Mouse (Mus musculus) spleen, adult 18-20 months (tissue): ENCODE measurements at regions not wholly inside any gene's neighbourhood (a gene's known extent, or its start where the extent isn't known, plus 50 kb on each side); places are given as distances from the start of the nearest gene placed in this dataset.

Experiments
- DNase-seq, 2 experiments: peaks; one replicate each; pipeline ENCODE4 v3.0.0; 2022; ENCODE audit warnings: mixed read lengths in 2 of 2

DNA sequence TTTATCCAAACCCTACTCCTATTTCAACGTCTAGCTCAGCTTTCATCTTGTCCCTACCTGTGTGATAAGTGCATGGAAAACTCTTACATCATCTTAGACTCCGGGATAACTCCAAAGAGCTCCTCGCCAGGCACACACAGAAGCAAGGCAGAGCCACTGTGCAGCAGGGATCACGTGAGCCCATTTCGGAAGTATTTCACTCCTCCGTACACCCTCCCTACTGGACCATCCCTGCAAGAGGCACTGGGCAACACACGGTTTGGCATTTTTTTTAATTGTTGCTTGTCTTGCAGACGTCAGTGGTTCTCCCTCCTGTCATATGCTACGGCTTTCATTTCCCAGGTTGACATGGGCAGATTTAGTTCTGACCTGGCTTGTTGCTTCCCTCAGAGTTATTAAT is 316.0 kb upstream of the Jarid2 start:
- no peak for DNase-seq

DNA sequence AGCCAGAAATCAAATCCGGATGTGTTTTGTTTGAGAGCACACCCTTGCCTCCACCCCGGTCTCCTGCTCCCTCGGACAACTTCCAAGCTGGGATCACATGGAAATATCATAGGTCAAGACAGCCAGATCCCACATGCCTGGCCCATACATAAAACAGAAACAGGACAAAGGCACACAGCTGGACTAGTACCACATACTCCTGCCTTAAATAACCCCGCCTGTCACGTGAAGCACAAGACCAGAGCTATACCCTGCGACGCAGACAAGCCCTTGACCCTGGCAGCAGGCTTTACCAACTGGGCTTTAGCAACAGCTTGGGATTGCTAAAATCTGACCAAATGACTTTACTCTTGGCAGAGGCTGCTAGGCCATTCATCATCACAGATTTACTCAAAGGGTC is 313.3 kb upstream of the Jarid2 start:
- DNase-seq, result no peak

DNA sequence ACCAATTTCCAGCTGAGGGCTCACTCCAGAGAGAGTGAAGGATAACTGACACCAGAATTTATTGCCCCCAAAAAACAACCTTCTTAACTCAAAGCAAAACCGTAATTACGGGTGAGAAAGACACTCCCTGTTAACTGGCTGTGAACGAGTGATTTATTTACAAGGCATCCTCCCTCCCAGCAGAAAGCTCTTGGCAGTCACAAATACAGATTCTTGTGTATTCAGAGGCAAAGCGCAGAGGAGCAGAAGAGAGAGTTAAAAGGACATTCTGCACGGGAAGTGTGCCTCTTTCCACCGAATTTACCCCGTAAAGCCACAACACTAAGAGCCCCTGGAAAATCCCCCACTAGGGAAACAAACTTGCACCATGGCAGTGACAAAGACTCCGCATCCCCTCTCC is 312.3 kb upstream of the Jarid2 start:
- no peak for DNase-seq

DNA sequence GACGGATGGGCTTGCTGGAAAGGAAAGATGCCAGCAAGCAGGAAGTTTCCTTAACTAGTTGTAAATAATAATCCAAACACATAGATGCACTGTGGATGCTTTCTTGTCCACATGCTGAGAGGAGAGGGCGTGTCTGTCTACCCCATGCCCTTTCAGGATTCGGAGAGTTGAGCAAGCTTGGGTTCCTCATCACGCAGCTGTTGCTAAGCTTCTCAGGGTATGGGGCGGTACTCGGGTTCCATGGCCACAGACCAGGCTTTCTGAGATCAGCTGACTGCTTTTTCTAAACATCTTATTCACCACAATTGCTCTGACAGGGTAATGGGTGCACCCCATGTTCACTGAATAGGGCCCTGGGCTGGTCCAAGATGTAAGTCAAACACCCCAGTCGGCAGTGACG is 310.2 kb upstream of the Jarid2 start:
- DNase-seq, result no peak

DNA sequence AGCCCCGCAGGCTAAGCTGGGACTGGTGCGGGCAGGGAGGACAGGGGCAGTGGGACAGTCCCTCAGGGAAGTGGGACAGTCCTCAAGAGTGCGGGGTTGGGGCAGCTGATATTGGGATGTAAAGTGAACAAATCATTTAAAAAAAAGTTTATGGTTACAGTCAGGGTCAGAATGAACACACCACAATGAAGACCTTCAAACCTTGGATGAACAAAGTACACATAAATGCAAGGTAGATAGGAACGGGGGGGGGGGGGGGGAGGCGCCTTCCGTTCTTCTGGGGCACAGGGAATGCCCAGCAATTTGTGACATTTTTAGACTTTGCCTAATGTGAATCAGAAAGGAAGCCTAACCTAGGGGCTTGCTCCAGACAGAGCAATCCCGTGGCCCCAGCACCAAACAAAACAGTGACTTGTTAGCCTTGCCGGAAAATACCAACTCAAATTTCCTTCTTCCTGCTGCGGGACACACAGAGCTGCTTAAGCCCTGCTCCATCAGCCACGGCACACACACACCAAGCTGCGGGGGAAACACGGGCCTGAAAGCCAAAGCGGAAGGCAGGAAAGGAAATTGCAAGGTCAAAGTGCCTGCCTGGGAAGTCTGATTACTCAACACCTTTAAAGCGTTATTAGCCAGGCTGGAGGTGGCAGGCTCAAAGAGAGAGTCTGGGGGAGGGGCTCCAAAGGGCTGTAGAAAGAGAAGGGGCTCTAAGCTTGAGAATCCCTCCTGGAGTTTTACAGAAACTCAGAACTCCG is 309.6 kb upstream of the Jarid2 start:
- no peak for DNase-seq

DNA sequence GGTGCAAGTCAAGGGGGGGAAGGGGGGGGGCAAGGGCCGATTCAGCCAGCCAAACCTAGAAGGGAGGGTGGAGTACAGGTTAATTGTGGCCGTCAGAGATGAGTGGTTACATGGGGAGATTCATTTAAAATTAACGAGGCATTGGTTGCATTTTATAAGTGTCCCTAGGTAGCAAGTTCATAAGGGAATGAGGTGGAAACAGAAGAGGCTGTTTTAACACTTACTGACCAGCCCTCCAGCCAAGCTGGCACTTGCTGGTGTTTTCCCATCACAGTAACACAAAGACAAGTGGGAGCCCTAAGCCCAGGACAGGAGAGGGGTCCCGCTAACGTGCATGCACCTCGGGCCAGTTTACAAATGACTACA is 309.1 kb upstream of the Jarid2 start:
- DNase-seq, result no peak

DNA sequence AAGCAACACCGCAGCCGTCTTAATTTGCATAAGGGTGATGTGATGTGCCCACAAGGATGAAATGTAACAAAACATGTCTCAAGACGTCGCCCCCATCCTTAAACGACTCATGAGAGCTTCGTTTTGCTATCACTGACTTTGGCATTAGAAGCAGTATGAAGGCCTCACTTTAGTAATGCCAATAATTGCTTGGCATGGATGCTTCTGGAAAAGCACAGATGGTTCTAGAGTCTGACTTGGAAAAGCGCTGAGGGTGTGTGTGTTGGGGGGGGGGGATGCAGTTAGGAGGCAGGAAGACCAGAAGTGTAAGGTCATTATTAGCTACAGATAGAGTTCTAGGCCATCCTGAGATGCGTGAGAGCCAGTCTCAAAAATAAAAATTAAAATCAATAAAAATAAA is 308.3 kb upstream of the Jarid2 start:
- no peak for DNase-seq

DNA sequence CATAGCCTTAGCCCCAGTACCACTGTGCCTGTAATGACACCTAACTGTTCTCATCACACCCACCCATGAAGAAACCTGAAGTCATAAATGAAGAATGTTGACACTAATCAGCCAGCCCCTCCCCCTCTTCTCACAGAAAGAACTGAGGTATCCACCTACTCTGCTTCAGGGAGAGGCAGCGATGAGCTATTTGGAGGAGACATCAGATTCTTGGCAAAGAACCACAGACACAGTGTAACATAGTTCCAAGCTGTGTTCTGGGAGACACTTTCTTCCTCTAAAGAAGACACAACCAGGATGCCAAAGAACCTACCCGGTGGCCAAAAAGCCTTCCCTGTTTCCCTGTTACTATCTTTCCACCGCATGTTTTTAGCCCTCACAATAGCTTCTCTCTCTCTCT is 307.8 kb upstream of the Jarid2 start:
- no peak for DNase-seq

DNA sequence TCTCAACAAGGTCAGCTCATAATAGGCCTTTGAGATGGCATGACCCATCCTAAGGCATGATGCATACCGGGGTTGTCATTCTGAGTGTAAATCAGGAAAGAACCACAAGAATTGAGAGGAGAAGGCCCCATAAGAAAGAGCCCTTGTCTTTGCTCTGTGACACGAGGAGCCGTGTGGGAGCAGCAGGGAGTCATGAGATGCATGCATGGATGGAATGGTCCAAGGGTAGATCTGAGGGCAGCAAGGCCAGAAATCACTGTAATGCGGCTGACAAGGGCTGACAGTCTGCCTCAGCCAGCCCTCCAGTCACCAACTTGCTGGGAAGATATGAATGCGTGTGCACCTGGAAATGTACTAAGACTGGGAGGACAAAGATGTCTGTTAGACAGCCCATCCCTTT is 307.4 kb upstream of the Jarid2 start:
- no peak for DNase-seq

DNA sequence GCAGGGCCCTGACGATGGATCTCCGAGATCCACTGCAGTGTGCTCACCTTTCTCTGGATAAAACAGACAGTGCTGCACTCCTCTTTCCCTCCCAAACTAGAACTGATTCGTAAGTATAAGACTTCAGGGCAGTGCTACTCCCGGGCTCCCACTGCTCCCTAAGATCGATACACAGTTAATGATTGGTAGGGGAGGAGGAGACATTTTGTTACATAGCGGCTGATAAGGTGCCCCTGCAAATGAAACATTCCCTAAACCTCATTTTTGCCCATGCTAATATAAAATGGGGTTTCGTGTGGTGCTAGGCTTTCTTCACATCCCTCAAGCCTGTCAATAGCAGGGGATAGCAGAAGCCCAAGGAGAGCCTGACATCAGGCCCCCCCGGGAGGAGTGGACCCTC is 298.8 kb upstream of the Jarid2 start:
- DNase-seq, result no peak

DNA sequence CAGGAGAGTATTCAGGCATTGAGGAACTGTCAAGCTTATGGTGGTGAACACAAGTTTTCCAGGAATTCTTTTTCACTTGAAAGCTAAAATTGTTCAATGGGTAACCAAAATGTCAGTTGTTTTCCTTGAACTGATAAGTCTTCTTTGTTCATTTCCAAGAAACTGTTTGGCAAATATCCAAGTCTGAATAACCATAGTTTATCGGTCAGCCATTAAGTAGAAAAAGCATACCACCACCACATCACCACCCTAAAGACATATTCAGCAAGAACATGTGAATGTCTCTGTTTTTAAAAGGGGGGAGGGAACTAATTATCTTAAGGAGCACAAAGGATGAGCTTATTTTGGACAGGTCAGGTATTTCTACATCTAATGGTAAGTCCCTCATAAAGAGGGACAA is 291.6 kb upstream of the Jarid2 start:
- DNase-seq, result no peak

DNA sequence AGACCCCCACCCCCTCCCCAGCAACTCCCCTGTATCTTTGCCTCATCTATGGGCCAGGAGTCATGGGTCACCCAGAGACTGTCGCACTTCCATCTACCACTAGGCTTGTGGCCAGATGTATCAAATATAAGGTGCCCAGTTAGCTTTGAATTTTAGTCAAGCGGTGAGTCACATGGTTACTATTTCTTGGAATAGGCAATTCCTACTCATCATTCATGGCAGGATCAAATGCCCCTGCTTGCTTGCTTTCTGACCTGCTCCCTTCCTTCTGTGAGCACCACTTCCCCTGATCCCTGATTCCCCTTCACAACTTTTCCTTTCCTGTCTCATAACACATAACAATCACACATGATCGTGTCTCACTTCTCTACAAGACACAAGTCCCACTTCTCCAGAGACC is 288.2 kb upstream of the Jarid2 start:
- DNase-seq, result no peak

DNA sequence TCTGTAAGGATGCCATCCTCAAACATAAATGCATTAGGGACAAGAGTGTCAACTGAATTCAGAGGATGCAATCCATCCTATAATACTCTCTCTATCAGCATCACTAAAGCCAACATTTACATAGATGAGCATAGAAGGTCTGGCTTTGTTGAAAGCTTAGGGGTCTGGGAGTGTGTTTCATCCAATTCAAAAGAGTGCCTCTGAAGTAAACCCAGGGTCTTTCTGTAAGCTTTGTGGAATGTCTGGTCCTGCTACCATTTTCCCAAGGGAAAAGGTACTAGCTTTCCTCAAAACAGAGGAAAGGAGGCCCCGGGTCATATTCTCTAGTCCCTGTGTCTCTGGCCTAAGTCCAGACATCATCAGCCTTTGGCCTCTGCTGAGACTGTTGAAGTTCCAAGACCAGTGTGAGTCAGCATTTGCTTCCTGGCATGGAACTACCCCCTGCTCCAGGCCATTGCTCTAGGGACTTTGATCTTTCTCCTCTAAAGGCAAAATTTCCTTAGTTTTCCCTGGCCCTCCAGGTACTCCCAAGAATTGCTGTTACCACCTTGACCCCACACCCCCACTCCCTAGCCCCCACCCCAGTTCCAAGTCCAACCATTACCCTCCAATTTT is 280.0 kb upstream of the Jarid2 start:
- no peak for DNase-seq

DNA sequence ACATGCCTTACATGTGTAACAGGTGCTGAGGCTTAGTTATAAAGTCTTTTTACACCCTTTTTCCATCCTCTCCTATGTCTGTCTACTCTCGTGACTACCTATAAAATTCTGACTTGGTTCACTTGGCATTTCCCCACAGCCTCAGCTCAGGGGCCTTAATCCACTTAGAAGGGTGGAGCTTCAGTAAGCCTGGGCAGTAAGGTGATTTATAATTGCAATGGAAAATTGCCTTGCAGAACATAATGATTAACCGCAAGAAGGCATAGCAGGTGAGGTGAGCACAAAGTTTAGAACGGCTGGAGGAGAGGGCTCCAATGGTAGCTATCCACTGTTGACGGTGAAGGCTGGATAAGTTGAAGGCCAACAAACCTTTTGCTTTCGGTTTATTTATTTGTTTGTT is 278.1 kb upstream of the Jarid2 start:
- no peak for DNase-seq

DNA sequence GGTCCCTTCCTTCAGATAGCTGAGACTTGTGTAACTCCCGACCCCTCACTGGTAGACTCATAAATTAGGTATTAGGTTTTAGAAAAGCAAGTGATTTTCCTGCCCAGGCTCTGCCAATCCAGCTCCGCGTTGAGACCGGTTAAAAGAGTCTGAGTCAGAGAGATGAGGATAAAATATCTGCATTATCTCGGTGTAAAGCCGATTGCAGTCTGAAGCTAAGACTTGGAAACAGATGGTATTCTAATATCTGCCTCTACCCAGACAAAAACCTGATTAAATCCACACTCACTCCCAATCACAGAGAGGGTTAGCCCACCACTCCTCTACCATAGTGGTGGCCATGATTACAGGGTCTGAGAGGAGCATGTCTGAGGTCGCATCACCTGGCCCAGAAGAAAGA is 276.1 kb upstream of the Jarid2 start:
- DNase-seq, result no peak

DNA sequence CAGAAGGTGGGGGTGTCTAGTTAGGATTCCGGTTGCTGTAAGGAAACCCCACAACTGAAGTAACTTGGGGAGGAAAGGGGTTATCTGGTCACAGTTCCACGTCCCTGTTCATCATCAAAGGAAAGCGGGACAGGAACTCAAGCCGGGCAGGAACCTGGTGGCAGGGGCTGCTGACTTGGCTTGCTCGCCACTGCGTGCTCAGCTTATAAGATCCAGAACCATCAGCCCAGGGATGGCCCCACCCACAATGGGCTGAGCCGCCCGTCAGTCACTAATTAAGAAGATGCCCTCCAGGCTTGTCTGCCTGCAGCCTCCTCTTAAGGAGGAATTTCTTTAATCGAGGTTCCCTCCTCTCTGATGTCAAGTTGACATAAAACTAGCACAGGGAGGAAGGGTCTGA is 275.1 kb upstream of the Jarid2 start:
- DNase-seq, result no peak

DNA sequence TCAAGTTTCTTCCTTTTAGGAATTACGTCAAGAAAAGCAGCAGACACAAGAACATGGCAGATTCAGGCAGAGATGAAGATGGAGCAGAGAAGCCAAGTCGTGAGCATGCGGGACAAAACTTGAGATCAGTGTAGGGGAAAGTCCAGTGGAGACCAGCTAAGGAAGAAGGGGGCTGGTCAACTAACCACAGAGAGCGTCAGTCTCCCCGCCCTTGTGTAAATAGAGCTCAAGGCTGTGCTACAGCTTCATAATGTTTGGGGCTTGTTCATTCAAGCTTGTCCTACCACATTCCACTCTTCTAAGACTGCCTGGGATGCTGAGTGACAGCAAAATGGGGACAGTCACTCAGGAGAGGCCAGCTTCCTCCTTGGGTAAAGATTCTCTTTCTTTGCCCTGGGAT is 274.1 kb upstream of the Jarid2 start:
- DNase-seq, result no peak

DNA sequence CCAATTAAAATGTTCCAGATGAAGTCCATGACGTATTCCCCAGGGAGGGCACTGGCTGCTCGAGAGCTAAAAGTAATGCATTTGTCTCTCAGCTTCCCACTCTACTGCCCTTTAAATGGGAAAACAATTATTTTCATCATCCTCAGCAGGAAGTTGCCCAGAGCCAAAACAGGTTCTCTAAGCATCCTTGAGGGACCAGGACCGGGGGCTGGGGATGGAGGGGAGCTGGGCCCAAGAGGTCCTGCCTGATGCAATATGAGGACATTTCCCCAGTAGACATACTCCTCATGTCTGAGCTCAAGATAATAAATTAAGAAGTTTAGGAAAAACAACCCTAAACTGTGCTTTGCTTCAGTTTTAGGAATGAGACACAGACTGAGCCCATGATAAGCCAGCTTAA is 270.5 kb upstream of the Jarid2 start:
- DNase-seq, result no peak

DNA sequence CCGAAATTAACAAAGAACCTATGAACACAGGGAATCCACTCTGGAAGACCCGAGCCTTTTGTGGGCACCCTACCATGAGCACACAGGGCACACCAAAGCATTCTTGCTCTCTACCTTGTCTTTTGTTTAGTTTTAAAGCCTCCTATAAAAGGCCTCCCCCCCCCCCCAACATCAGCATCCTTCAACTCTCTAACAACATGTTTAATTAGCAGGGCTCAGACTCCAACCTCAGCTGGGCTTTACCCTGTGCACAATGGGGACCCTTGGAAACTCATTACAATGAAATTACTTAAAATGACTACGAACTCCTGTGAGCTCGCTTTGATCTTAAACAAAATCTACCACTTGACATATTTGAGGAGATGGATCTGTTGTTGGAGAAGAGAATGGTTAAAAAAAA is 270.1 kb upstream of the Jarid2 start:
- no peak for DNase-seq

DNA sequence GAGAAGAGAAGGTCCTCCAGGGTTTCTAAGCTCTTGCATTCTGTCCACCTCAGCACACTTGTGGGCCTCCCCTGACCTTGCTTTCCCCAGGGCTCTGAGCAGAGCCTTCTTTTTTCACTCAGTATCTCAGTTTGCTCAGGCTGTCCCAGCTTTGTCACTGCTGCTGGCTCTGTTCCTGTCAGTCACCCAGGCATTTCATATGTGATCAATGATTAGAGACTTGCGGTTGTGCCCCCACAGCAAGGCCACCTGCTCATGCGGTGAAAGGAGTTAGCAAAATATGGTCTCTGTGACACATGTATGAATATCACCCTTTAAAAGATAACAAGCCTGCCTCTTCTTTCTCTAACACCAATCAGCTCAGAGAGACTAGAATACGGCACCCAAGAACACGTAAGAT is 265.6 kb upstream of the Jarid2 start:
- DNase-seq, result no peak

DNA sequence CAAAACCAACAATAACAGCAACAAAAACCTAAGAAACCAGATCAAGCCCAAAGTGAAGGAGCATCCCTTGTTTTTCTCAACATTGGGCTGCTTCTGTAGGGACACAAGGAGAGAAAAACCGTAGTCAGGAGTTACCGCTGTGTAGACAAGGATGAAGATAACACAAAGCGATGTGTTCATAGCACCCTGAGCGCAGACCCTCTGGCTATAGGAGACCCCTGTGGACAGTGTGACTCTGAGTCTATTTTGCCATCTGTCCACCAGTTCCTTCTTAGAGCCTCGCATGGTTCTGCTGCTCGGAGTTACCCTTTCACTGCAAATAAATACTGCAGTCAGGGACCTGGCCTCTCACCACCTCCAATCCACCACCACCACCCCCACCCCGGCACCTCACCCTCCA is 263.7 kb upstream of the Jarid2 start:
- DNase-seq, result no peak

DNA sequence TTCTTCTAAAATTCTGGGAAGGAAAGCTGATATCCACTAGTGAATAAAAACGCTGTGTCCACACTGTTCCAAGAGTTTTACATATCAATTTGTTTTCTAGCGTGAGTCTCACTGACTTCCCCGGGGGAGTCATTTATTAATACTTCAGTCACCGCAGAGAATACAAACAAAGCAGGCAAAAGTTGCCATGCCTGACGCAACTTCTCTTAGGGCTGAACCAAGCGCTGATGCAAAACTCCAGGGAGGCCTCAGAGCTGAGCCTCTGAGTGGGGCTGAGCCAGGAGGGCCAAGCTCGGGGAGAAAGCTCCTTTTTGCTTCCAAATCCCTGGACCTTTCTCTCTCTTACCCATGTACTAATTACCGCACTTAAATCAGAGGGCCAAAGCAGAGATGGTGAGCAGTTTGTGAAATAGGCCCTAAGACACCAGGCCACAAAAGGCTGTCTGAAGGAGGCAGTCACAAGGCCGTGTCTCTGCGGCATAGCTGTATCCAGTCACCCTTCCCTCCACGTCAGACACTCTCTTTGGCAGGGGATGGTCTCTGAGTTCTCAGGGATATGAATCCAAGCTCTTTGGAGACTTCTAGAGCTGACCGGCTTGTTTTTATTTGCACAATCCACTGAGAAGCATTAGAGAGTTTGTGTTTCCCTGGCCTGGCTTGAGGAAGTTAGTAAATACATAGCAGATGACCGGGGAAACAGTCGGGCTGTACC is 260.2 kb upstream of the Jarid2 start:
- no peak for DNase-seq

DNA sequence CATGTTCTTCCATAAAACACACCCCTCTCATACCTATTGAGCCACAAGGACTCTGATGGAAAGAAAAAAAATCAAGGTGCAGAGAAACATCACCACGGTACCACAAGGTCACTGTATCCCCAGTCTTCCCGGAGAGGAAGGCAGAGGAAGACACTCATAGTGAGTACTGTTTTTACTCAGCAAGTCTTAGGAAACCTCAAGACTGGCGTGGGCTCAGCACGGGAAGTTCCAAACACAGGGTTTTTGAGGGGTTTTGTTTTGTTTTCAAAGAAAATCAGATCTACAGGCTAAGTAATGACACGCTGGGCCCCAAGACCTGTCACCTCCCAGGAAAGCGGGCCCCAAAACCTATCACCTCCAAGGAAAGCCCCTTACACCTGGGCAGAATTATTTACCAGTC is 259.6 kb upstream of the Jarid2 start:
- no peak for DNase-seq

DNA sequence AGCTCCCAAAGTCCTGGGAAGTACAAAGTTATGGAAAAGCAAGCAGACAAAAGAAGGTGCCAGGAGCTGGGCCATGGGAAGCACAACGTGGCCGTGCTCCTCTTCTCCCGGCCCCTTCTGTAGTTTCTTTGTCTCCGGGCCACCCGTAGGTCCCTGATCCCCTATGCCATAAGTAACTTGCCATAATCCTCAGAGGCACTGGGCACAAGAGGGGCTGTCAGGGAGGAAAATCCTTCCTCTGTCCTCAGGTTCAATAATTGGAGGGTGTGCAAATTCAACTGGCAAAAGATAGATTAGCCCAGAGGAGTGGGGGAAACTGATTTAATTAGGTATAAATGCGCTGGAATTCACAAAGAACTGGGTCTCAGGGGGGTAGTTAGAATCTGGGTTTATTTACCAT is 256.1 kb upstream of the Jarid2 start:
- DNase-seq, result no peak

DNA sequence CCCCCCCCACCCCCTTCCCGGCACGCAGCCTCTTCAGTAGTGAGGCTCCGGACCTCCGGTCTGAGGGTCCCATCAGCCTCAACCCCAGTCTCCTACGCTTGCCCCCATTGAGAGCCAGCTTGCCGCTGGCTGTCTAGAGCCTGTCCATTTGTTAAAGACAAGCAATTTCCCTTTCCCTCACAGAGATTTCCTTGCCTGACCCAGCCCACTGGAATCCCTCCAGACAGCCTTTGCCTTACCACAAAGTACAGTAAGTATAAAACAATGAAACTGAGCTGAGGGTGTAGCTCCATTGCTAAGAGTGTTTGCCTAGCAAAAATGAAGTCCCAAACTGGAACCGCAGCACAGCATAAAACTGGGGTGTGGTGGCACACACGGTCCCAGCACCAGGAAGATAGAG is 252.4 kb upstream of the Jarid2 start:
- DNase-seq, result no peak
